Mouse (Mus musculus): Measurements from ENCODE around the gene Gm6525. TPM values are rescaled to one million over a fixed set of nuclear protein-coding genes. Genes with fewer than 3 reads are reported as not detected.

The Gm6525 gene
- polyA plus RNA-seq, 1 experiment from 2014 or later: 1.6 TPM

DNA sequence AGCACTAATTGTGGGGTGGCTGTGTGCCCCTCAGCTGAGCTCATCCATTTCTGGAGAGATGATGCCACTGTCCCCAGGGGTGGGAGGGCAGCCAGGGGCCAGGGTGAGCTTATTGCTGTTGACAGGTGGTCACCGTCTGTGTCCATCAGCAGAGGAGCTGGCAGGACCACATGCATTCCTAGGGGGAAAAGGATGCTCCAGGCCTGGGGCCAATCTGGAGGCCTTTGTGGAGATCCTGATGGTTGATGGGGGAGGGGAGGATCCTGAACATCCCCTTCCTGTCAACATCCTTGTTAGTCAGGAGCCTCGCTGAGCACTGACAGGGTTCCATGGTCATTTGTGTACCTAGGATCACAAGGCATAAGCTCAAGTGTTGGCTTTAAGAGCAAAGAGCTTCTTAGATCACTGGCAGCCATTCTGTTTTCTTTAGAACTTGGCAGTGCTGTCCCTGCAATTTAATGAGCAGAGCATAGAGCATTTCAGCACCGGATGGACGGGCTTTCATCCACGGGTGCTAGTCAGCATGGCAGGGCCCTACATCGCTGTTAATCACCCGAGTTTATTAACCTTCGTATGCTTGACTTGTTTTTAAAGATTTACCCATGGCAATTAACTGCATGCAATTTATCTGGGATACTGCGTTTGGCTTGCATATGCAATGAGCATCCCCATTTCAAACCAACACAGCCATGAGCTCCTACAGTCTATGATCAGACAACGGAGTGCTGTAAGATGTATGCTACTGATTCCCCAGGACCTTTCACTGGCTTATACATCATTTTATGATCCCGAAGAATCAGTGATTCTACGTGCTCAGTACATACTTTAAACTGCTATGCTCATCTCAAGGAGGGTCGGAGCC, 26.9 kb downstream of the Gm6525 start:
- H3K9ac ChIP-seq: no peak overlapping the region
- no peaks in the 10 kb centered on the region for H3K27me3 ChIP-seq
- H3K27ac ChIP-seq: no peak overlapping the region
- no peaks in the 10 kb centered on the region for H3K36me3 ChIP-seq
- no peaks in the 10 kb centered on the region for H3K9me3 ChIP-seq
- ATAC-seq (ENCODE audit: insufficient number of reproducible peaks, low FRiP score, low TSS enrichment, low read depth): no peak
- H3K4me3 ChIP-seq: no peak overlapping the region
- no peak overlapping the region for H3K4me2 ChIP-seq
- peaks cover 7% of the 10 kb centered on the region; the same call in 1 of the 2 replicates for H3K4me1 ChIP-seq
- WGBS: 55% methylated on average over 13 of the region's 13 CpGs

GRCm38 (mm10) chr3:84204640-84205039, 30.7 kb downstream of the Gm6525 start:
- Histone ChIP-seq H3K4me1 (peaks cover 7% of the 10 kb centered on the region; the same call in 1 of the 2 replicates), H3K4me3 (no peak overlapping the region), H3K9ac (no peak overlapping the region), H3K27ac (no peak overlapping the region), H3K27me3 (no peaks in the 10 kb centered on the region), H3K9me3 (no peaks in the 10 kb centered on the region), H3K36me3 (no peaks in the 10 kb centered on the region), H3K4me2 (no peak overlapping the region)
- no peak for ATAC-seq (ENCODE audit: insufficient number of reproducible peaks, low FRiP score, low TSS enrichment, low read depth)
- WGBS: 73% methylated on average over 5 of the region's 5 CpGs

- no peaks in the 10 kb centered on the region for H3K27me3 ChIP-seq
- H3K4me1 ChIP-seq: peaks cover 4% of the 10 kb centered on the region; the same call in 1 of the 2 replicates
- H3K9ac ChIP-seq: no peak overlapping the region
- H3K4me2 ChIP-seq: no peak overlapping the region
- H3K27ac ChIP-seq: no peak overlapping the region
- no peaks in the 10 kb centered on the region for H3K36me3 ChIP-seq
- no peak for ATAC-seq (ENCODE audit: insufficient number of reproducible peaks, low FRiP score, low TSS enrichment, low read depth)
- 79% methylated on average over 6 of the region's 6 CpGs for WGBS
- no peak overlapping the region for H3K4me3 ChIP-seq
- no peaks in the 10 kb centered on the region for H3K9me3 ChIP-seq
Measured at GRCm38 (mm10) chr3:84205650-84206049, 31.7 kb downstream of the Gm6525 start.

- Histone ChIP-seq H3K9ac (no peak overlapping the region), H3K4me2 (no peak overlapping the region), H3K27ac (no peak overlapping the region), H3K4me3 (no peak overlapping the region), H3K9me3 (no peaks in the 10 kb centered on the region), H3K36me3 (no peaks in the 10 kb centered on the region), H3K27me3 (no peaks in the 10 kb centered on the region), H3K4me1 (no peaks in the 10 kb centered on the region)
- whole genome bisulfite sequencing: 75% methylated on average over 3 of the region's 3 CpGs
- no peak for ATAC-seq (ENCODE audit: insufficient number of reproducible peaks, low FRiP score, low TSS enrichment, low read depth)
Measured at GRCm38 (mm10) chr3:84206106-84206505, 32.2 kb downstream of the Gm6525 start.

DNA sequence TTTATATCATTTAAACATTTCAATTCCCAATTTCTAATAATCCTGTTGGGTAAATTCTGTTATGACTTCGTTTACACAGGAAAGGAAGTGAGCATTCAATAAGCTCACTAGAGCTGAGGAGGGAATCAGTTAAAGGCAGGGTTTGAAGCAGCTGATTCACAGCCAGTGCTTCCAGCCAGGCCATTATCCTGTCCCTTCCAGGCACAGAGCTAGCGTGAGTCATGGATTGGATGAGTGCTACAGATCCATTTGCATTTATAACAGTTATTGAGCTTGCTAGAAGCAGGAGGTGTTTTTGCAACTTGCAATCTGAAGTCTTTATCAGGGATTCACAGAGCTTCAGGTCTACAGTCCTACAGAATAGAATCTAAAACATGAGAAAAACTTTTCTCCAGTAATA, 33.5 kb downstream of the Gm6525 start:
- H3K4me1 ChIP-seq: no peaks in the 10 kb centered on the region
- 57% methylated on average over 2 of the region's 2 CpGs for WGBS
- H3K27me3 ChIP-seq: no peaks in the 10 kb centered on the region
- no peak overlapping the region for H3K9ac ChIP-seq
- H3K4me2 ChIP-seq: no peak overlapping the region
- no peak overlapping the region for H3K4me3 ChIP-seq
- H3K9me3 ChIP-seq: no peaks in the 10 kb centered on the region
- ATAC-seq (ENCODE audit: insufficient number of reproducible peaks, low FRiP score, low TSS enrichment, low read depth): no peak
- H3K27ac ChIP-seq: no peak overlapping the region
- H3K36me3 ChIP-seq: no peaks in the 10 kb centered on the region

DNA sequence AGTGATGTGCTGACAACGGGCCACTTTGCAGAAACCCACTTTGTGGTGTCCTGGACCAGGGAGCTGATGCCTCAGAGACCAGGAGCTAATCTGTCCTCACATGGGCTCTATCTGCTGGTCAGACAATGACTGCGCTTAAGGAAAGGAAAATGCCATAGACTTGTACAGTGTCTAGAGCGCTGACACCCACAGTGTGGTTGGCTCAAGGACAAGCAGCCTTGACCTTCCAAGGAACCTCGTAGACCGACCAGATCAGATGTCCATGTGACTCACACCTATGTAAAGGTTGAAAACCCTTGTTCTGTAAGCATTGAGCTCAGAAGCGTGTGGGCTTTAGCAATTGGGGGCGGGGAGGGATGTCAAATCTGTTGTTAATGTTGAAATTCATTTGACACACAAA, 34.6 kb downstream of the Gm6525 start:
- Histone ChIP-seq H3K9ac (no peak overlapping the region), H3K4me3 (no peak overlapping the region), H3K4me1 (no peaks in the 10 kb centered on the region), H3K36me3 (no peaks in the 10 kb centered on the region), H3K27ac (no peak overlapping the region), H3K27me3 (no peaks in the 10 kb centered on the region), H3K4me2 (no peak overlapping the region), H3K9me3 (no peaks in the 10 kb centered on the region)
- ATAC-seq (ENCODE audit: insufficient number of reproducible peaks, low FRiP score, low TSS enrichment, low read depth): no peak
- WGBS: 91% methylated on average over 7 of the region's 7 CpGs

DNA sequence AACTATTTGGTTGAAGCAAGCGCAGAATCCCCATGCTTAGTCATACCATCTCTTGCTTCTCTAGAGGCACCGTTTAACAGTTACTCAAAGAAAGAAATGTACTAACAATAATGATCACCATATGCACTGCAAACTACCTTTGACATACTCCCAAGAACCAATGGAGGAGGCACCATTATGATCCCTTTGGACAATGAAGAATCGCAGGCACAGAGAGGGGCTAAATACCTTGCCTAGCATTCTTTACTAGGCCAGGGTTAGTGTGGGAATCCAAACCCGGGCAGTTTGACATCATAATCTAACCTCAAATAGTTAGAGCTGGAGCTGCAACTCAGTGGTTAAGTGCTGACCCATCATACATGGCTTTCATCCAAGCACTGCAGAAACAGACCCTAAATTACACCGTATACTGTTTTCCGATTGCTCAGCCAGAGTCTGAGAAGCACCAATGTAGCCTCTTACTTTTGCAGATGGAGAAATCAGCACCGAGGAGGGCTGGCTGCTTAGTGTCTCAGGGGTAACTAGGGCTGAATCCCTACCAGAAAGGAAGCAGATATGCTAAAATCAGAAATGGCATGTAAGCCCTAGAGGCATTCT, 35.1 kb downstream of the Gm6525 start:
- 56% methylated on average over 7 of the region's 7 CpGs for WGBS
- ATAC-seq (ENCODE audit: insufficient number of reproducible peaks, low FRiP score, low TSS enrichment, low read depth): peak; percentile 61; the same call in 1 of the 2 replicates
- 0 out of 2 replicates have a peak overlapping the region, but pooled peaks have one; percentile 47 for H3K27ac ChIP-seq

DNA sequence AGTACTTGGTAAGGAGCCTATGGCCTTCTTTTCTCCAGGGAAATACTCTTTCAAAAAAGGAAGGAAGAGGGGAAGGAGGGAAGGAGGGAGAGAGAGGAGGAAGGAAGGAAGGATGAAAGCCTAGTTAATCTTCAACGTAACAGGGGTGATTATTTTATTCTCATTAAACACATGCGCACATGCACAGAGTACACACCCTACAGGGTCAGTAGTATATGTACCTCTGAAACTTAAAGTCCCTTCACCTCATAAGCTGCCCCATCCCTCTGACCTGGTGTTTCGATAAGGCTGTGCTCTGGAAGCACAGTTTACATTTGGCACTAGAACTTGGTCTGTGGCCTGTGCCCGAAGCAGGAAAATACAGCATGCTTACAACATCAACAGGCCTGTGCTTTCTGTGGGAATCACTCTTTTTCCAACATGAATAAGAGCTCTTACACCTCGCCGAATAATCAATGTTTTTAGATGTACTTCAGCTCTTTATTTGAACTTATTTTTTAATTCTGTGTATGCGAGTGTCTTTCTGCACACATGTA, 37.5 kb downstream of the Gm6525 start:
- Histone ChIP-seq H3K27ac (no peak overlapping the region), H3K4me1 (peaks cover 7% of the 10 kb centered on the region; the same call in 1 of the 2 replicates), H3K9ac (no peak overlapping the region), H3K4me2 (no peak overlapping the region), H3K9me3 (no peaks in the 10 kb centered on the region), H3K36me3 (no peaks in the 10 kb centered on the region), H3K27me3 (no peaks in the 10 kb centered on the region), H3K4me3 (no peak overlapping the region)
- WGBS: 86% methylated on average over 7 of the region's 7 CpGs
- ATAC-seq (ENCODE audit: insufficient number of reproducible peaks, low FRiP score, low TSS enrichment, low read depth): no peak

More for the DNA sequence above, 35.1 kb downstream of the Gm6525 start:
- Histone ChIP-seq H3K4me2 (no peak overlapping the region), H3K9me3 (no peaks in the 10 kb centered on the region), H3K27me3 (no peaks in the 10 kb centered on the region), H3K4me1 (no peaks in the 10 kb centered on the region), H3K9ac (no peak overlapping the region), H3K36me3 (no peaks in the 10 kb centered on the region), H3K4me3 (no peak overlapping the region)

DNA sequence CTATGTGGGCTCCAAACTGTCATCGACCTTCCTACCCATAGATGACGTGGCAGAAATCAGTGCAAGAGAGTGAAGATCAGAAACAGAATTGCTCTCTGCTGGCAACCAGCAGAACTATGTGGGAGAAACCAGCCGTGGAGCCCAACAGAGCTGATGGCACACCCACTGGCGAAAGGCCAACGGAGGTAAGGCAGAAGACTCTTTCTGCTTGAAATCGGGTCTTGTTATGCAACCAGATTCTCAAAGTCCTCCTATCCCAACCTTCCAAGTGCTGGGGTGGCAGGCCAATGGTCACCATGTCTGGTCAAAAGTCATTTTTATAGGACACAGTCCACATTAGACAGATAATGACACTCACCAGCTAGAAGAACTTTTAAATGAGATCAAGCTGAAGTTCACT, 40.6 kb downstream of the Gm6525 start:
- Histone ChIP-seq H3K27me3 (no peaks in the 10 kb centered on the region), H3K9ac (no peak overlapping the region), H3K4me1 (peaks cover 26% of the 10 kb centered on the region), H3K36me3 (no peaks in the 10 kb centered on the region), H3K27ac (no peak overlapping the region), H3K9me3 (no peaks in the 10 kb centered on the region), H3K4me3 (no peak overlapping the region), H3K4me2 (no peak overlapping the region)
- WGBS: 73% methylated on average over 6 of the region's 6 CpGs
- ATAC-seq (ENCODE audit: insufficient number of reproducible peaks, low FRiP score, low TSS enrichment, low read depth): no peak

DNA sequence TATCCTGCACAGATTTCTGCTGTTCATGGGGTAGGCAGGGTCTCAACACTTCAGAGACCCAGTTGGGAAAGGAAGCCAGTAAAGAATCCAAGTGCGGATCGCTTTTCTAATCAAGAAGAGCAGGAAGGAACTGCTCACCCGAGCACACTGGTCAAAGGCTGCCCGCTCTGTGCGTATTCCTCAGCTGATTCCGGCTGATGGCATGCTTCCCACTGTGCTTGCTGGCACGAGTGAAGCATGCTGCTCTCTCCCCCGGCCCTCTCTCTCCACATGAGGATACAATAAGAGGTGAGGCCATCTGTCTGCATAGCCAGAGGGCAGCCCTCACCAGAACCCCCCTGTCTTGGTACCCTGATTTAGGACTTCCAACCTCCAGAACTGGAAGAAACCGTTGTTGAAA, 41.3 kb downstream of the Gm6525 start:
- ATAC-seq (ENCODE audit: insufficient number of reproducible peaks, low FRiP score, low TSS enrichment, low read depth): no peak
- H3K9ac ChIP-seq: no peak overlapping the region
- H3K4me3 ChIP-seq: no peak overlapping the region
- 59% methylated on average over 9 of the region's 9 CpGs for WGBS
- H3K36me3 ChIP-seq: no peaks in the 10 kb centered on the region
- peaks cover 34% of the 10 kb centered on the region for H3K4me1 ChIP-seq
- H3K4me2 ChIP-seq: no peak overlapping the region
- H3K27ac ChIP-seq: no peak overlapping the region
- H3K9me3 ChIP-seq: no peaks in the 10 kb centered on the region
- H3K27me3 ChIP-seq: no peaks in the 10 kb centered on the region

DNA sequence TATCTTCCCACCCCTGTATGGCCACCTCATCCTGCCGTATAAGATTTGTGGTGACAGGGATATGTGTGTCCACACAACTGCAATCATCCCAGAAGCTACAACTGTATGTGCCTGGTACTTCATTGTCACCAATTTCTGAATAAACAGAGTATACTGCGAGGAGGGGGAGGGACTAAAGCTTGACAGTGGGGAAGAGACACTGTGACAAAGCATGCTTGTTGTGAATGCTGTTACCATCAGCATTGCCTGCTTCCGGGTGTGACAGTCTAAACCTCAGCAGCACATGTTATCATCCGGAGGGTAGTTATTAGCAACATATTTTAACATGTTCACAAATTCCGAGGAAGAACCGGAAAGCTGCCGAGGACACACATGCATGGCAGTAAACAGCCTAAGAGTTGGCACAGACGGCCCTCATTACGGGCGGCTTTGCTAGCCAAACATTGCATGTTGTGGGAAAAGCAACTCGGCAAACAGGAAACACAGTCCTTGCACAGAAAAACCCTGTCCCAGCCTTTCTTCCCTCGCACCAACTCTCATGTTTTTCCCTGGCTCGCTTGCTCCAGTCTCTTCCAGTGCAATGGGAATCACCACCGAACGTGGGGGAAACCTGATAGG, 41.9 kb downstream of the Gm6525 start:
- 54% methylated on average over 15 of the region's 15 CpGs for WGBS
- Histone ChIP-seq H3K4me2 (no peak overlapping the region), H3K27me3 (no peaks in the 10 kb centered on the region), H3K27ac (no peak overlapping the region), H3K4me3 (no peak overlapping the region), H3K9me3 (no peaks in the 10 kb centered on the region), H3K36me3 (no peaks in the 10 kb centered on the region), H3K4me1 (peaks cover 38% of the 10 kb centered on the region), H3K9ac (no peak overlapping the region)
- ATAC-seq (ENCODE audit: insufficient number of reproducible peaks, low FRiP score, low TSS enrichment, low read depth): no peak

Data from limb, embryonic 15.5 days (tissue).